Mouse (Mus musculus) heart, embryonic 16.5 days (tissue): ENCODE results near the gene Atn1. TPM values are rescaled to one million over a fixed set of nuclear protein-coding genes. Genes with fewer than 3 reads are reported as not detected.

Experiments used
- ATAC-seq: fragments of 200-750 bp; cut with Nextera tagmentation; replicated peaks from 2 replicates; pipeline ENCODE4 v1.8.0; 2017; ENCODE audit warnings: moderate number of reproducible peaks; ENCODE audit not compliant: insufficient read depth, low FRiP score; ENCODE audit errors: extremely low read depth
- H3K27ac ChIP-seq: fragments of 300-500 bp; sonication (generic); 2 replicates; pipeline ENCODE4 v1.5.1; 2014; ENCODE audit warnings: mild to moderate bottlenecking, low read length, control low read depth, moderate library complexity
- H3K27me3 ChIP-seq: fragments of 300-500 bp; sonication (generic); 2 replicates; pipeline ENCODE4 v1.6.1; 2014; ENCODE audit warnings: low read length, mixed read lengths; ENCODE audit not compliant: control insufficient read depth, insufficient read depth
- H3K36me3 ChIP-seq: fragments of 300-500 bp; sonication (generic); 2 replicates; pipeline ENCODE4 v1.6.1; 2014; ENCODE audit not compliant: control insufficient read depth, insufficient read depth
- H3K4me1 ChIP-seq: fragments of 300-500 bp; sonication (generic); 2 replicates; pipeline ENCODE4 v1.6.1; 2014; ENCODE audit warnings: low read length, mixed read lengths; ENCODE audit not compliant: control insufficient read depth, insufficient read depth
- H3K4me2 ChIP-seq: fragments of 300-500 bp; sonication (generic); 2 replicates; pipeline ENCODE4 v1.6.1; 2014; ENCODE audit warnings: low read depth, mild to moderate bottlenecking, control low read depth, low read length
- H3K4me3 ChIP-seq: fragments of 300-500 bp; sonication (generic); 2 replicates; pipeline ENCODE4 v1.5.1; 2014; ENCODE audit warnings: mild to moderate bottlenecking, control low read depth, low read length
- H3K9ac ChIP-seq: fragments of 300-500 bp; sonication (generic); 2 replicates; pipeline ENCODE4 v1.6.1; 2014; ENCODE audit warnings: low read length, control low read depth
- H3K9me3 ChIP-seq: fragments of 300-500 bp; sonication (generic); replicated peaks from 2 replicates; pipeline ENCODE4 v1.6.1; 2016; ENCODE audit warnings: low read length; ENCODE audit not compliant: control insufficient read depth
- WGBS: fragments of 180-500 bp; shearing (Covaris S2); extraction: QIAGEN DNeasy Blood & Tissue Kit; methylation state at CpG from one replicate; pipeline ENCODE4 v1.1.7; 2014; 5-methylcytosine and 5-hydroxymethylcytosine counted together
- polyA plus RNA-seq: library from polyadenylated mRNA; unstranded; fragments of >200 nt; fragmentation: Nextera tagmentation; extraction: Ambion mirVana; gene quantifications from 2 replicates; pipeline ENCODE4 v1.2.1, GENCODE M21; 2015

Gene Atn1
- polyA plus RNA-seq, 1 experiment from 2014 or later: 10.4 TPM

DNA sequence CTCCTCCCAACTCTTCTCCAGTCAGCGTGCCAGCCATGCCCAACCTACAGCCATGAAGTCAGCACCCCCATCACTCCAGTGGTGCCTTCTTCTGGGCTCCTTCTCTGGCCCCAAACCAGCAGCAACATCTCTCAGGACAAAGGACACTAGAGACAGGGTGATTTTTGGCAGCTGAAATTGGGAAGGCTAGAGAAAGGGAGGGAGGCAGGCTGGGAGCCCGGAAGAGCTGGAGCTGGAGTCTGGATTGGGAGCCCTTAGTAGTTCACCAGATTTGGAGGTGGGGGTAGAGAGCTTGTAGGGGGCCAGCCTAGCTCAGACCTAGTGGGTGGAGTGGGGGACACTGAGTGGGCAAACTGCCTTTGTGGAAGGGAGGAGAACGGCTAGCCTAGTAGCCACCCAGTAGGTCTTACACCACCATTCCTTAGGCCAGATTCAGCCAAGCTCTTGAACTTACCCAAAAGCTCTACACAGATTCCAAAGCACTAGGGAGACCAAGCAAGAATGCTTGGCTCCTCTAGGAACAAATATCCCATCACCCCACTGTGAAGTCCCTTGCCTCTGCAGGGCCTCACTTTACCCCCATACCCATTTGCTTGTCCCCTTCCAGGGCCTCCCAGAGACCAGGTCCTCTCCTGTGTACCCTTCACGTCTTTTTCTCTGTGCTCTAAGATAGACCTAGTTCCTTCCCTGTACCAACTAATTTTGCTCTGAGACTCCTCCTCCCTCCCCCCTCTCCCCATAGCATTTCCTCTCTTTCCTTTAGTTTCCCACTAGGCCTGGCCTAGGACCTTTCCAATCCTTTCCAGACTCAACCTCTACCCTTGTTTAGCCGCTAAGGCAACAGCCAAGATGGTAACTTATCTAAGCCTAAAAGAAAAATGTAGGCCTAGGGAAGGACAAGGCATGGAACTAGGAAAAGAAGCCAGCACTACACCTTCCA is 1.9 kb upstream of the Atn1 start:
- Histone ChIP-seq H3K27ac (peak overlapping the region; percentile 96), H3K4me1 (peaks cover 40% of the 10 kb centered on the region), H3K27me3 (no peaks in the 10 kb centered on the region), H3K9me3 (no peaks in the 10 kb centered on the region), H3K4me3 (peak overlapping the region; percentile 82), H3K4me2 (peak overlapping the region; percentile 67), H3K9ac (peak overlapping the region; percentile 94), H3K36me3 (no peaks in the 10 kb centered on the region)
- WGBS: 39% methylated on average over 5 of the region's 5 CpGs
- peak; percentile 10; the same call in 1 of the 2 replicates for ATAC-seq

DNA sequence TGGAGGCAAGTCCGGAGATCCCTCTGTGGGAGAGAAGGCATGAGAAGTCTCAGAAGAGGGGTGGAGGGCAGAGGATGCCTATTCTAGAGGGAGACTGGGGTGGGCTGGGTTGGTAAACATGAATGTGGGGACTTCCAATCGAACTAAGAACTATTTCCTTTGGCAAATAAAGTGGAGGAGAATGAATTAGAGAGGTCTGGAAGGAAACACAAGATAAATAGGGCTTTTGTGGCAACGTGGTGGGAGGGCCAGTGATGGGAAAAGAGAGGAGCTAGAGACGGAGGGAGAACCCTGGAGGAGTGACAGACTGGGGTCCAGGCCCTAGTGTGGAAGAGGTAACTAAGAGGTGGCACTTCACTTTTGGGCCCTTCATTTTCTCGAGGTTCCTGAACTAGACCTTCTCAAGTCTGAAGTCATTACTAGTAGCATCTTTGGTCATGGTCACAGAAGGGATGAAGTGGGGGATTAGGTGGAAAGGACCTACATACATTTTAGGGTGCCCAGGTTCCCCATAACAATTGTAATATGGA is 1.1 kb upstream of the Atn1 start:
- H3K4me2 ChIP-seq: peak overlapping the region; percentile 67
- H3K4me1 ChIP-seq: peaks cover 40% of the 10 kb centered on the region
- no peaks in the 10 kb centered on the region for H3K9me3 ChIP-seq
- peak overlapping the region; percentile 96 for H3K27ac ChIP-seq
- H3K9ac ChIP-seq: peak overlapping the region; percentile 94
- H3K27me3 ChIP-seq: no peaks in the 10 kb centered on the region
- no peaks in the 10 kb centered on the region for H3K36me3 ChIP-seq
- peak overlapping the region; percentile 82 for H3K4me3 ChIP-seq
- 13% methylated on average over 5 of the region's 5 CpGs for WGBS
- ATAC-seq: no peak

DNA sequence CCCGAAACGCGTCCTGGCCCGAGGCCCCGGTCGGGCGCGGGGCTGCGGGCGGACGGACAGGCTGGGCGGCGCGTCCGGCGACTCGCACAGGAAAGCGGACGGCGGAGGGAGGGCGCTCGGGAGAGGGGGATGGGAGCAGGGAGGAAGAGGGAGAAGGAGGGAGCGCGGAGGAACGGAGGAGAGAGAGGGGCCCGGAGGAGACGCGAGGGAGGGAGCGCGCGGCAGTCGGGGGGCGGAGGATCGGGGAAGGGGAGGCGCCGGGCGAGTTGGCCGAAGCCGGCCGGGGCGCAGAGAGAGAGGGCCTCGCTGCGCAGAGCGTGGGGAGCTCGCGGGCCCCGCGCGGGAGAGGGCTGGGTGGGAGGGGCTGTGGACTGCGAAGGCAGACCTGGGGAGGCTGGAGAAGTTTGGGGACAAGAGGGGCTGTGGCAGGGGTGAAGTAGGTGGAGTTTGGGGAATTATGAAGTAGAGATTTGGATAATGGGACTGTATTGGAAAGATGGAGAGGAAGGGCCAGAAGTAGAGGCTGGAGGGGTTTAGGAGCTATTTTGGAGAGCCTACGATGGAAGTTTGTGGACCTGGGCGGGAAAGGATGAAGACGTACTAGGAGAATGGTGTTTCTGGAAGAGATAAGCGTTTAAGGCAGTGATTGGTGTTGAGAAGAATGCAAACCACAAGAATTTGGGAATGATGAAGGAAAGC is 477 bp upstream of the Atn1 start:
- Histone ChIP-seq H3K4me3 (peak overlapping the region; percentile 82), H3K27ac (peak overlapping the region; percentile 96), H3K27me3 (no peaks in the 10 kb centered on the region), H3K36me3 (no peaks in the 10 kb centered on the region), H3K9me3 (no peaks in the 10 kb centered on the region), H3K9ac (peak overlapping the region; percentile 94), H3K4me1 (peaks cover 40% of the 10 kb centered on the region), H3K4me2 (peak overlapping the region; percentile 67)
- WGBS: under 1% methylated on average over 52 of the region's 54 CpGs
- peak; percentile 73 for ATAC-seq

DNA sequence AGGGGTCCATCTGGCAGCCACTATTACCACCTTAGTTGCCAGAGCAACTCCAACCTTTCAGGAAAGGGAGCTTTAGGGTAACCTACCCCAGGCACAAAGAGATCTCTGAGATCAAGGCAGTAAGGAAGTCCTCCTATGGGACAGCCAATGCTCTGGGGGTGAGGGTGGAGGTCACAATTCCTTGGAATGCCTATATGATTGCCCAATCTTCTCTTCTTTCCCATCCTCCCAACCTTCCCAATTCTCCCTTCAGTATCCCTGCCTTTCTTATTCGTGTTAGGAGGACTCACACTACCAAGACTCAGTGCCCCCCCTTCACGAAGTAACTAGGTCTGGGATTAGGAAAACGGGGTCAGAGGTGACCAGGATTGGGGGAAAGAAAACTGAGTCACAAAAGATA is 1.0 kb downstream of the Atn1 start:
- no peak for ATAC-seq
- Histone ChIP-seq H3K4me2 (peak overlapping the region; percentile 67), H3K9ac (peak overlapping the region; percentile 94), H3K9me3 (no peaks in the 10 kb centered on the region), H3K4me3 (peak overlapping the region; percentile 82), H3K27ac (no peak overlapping the region), H3K36me3 (no peaks in the 10 kb centered on the region), H3K4me1 (peaks cover 40% of the 10 kb centered on the region), H3K27me3 (no peaks in the 10 kb centered on the region)
- 6% methylated on average over 3 of the region's 3 CpGs for WGBS

DNA sequence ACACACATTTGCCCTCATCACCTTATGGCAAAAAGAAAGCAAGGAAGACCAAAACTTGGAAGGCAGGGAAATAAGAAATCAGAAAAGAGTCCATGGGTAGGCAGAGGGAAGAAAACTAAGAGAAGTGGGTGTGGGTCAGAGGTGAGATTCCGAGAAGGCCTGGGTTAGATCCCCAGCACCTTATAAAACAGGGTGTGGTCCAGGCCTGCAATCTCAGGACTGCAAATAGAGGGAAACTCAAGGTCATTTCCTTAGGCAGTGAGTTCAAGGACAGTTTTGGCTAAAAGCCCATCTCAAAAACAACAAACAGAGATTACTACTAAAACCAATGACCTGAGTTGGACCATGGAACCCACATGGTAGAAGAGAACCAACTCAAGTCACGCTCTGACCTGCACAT is 2.5 kb downstream of the Atn1 start:
- Histone ChIP-seq H3K4me3 (no peak overlapping the region), H3K9ac (no peak overlapping the region), H3K4me1 (peaks cover 37% of the 10 kb centered on the region), H3K27me3 (no peaks in the 10 kb centered on the region), H3K9me3 (no peaks in the 10 kb centered on the region), H3K4me2 (no peak overlapping the region), H3K27ac (no peak overlapping the region), H3K36me3 (no peaks in the 10 kb centered on the region)
- WGBS: 83% methylated on average over 2 of the region's 2 CpGs
- no peak for ATAC-seq

- H3K4me1 ChIP-seq: peaks cover 24% of the 10 kb centered on the region
- 84% methylated on average over 8 of the region's 8 CpGs for WGBS
- peaks cover 13% of the 10 kb centered on the region for H3K36me3 ChIP-seq
Observed at GRCm38 (mm10) chr6:124750405-124750804, 5.9 kb downstream of the Atn1 start.

DNA sequence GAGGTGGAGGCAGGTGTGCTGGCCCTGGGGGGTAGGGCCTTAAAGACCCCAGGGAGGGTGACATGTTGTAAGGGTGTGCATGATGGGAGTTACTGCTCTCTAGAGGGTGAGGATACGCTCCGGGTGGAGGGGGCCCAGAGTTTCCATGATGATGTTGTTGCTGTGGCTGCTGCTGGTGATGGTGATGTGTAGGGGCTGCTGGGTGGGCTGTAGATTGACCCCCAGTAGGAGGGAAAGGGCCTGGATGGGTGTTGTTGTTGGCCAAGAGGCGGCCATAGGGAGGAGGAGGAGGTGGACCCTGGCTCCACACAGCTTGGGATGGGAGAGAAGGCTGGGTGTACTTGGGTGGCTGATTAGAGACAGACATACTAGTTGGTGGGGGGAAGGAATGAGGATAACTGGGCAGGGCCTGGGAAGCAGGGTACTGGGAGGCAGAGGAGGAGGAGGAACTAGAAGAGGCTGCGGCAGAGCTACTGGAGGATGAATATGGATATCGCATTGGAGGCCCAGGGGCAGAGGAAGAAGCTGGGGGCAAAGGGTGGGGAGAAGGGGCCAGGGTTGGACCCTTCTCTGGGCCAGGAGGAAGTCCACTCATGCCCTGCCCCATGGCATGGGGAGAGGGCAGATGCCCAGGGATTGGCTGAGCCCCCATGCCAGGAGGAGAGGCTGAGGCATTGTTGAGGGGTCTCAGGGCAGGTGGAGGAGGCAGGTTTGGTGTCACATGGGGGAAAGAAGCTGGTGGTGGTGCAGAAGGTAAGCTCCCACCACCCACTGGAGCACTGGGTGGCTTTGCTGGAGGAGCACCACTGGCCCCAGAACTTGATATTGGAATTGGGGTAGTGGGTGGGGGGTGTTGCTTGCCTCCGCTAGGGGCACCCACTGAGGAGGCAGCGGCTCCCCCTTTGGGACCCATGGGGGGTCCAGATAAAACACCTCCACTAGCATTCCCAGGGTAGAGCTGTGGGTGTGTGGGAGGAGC is 9.4 kb downstream of the Atn1 start:
- peaks cover 10% of the 10 kb centered on the region for H3K4me1 ChIP-seq
- no peaks in the 10 kb centered on the region for H3K9me3 ChIP-seq
- H3K36me3 ChIP-seq: peaks cover 21% of the 10 kb centered on the region
- H3K27me3 ChIP-seq: no peaks in the 10 kb centered on the region
- H3K27ac ChIP-seq: no peak overlapping the region
- no peak overlapping the region for H3K9ac ChIP-seq
- no peak for ATAC-seq
- peak overlapping the region; percentile 94 for H3K4me2 ChIP-seq
- no peak overlapping the region; the same call in 1 of the 2 replicates for H3K4me3 ChIP-seq
- WGBS: 82% methylated on average over 7 of the region's 7 CpGs

More at GRCm38 (mm10) chr6:124750405-124750804, 5.9 kb downstream of the Atn1 start:
- no peak overlapping the region for H3K4me2 ChIP-seq
- no peak overlapping the region for H3K9ac ChIP-seq
- no peak overlapping the region for H3K27ac ChIP-seq
- ATAC-seq: no peak
- H3K27me3 ChIP-seq: no peaks in the 10 kb centered on the region
- no peak overlapping the region for H3K4me3 ChIP-seq
- H3K9me3 ChIP-seq: no peaks in the 10 kb centered on the region

- H3K36me3 ChIP-seq: peaks cover 21% of the 10 kb centered on the region
- no peaks in the 10 kb centered on the region for H3K27me3 ChIP-seq
- H3K9me3 ChIP-seq: no peaks in the 10 kb centered on the region
- peaks cover 15% of the 10 kb centered on the region for H3K4me1 ChIP-seq
- H3K9ac ChIP-seq: peak overlapping the region; percentile 91
- peak overlapping the region; percentile 66 for H3K4me3 ChIP-seq
- H3K4me2 ChIP-seq: peak overlapping the region; percentile 94
- 23% methylated on average over 8 of the region's 8 CpGs for WGBS
- no peak for ATAC-seq
- H3K27ac ChIP-seq: no peak overlapping the region; the same call in 1 of the 2 replicates
Observed at GRCm38 (mm10) chr6:124746296-124746605, 10.1 kb downstream of the Atn1 start.
